Mouse (Mus musculus) CD4-positive helper T cell, adult 2 months (primary cell): ENCODE measurements around the gene Mepce.
"Not testable (repeated sequence)": the region's sequence is repeated elsewhere in the genome, so short reads cannot be mapped to it uniquely, and the experiment has no call there.

Experiments used
- DNase-seq: peaks from one replicate; pipeline ENCODE4 v3.0.0-alpha.2; 2012; ENCODE audit warnings: low read depth, missing footprints, low spot score

The Mepce gene

GRCm38 (mm10) chr5:137787151-137787928 is at the start of gene Mepce, which contains the start of gene Zcwpw1:
Gene Mepce (minus strand): TSS chr5:137787655.
Gene Zcwpw1 (plus strand): TSS chr5:137787798.
- DNase-seq: peak; percentile 98

GRCm38 (mm10) chr5:137837110-137837509 is 49.7 kb upstream of the Mepce start:
- not testable (repeated sequence) for DNase-seq

- DNase-seq: no peak
Measured at GRCm38 (mm10) chr5:137836611-137837010, 49.2 kb upstream of the Mepce start.

GRCm38 (mm10) chr5:137835966-137836520 is 48.6 kb upstream of the Mepce start, which contains the start of gene Pilra:
Gene Pilra (minus strand): TSS chr5:137836281.
- DNase-seq: not testable (repeated sequence)

DNA sequence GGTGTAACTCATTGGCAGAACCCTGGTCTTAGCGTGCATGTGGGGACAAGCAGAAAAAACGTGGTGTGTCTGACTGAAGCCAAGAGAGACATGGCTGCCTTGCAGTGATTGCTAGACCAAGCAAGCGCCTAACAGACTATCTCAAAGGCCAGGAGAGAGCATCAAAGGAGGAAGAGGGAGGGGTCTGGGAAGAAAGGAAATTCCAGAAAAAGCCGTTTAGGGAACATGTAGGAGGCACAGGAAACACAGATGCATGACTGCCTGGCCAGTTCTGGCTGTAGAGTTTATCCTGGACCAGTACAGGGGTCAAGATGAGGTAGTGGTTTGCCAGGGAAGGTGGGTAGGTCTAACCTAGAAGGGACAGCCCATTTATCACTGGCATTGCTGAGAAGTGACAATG is 46.0 kb upstream of the Mepce start:
- DNase-seq: no peak

DNA sequence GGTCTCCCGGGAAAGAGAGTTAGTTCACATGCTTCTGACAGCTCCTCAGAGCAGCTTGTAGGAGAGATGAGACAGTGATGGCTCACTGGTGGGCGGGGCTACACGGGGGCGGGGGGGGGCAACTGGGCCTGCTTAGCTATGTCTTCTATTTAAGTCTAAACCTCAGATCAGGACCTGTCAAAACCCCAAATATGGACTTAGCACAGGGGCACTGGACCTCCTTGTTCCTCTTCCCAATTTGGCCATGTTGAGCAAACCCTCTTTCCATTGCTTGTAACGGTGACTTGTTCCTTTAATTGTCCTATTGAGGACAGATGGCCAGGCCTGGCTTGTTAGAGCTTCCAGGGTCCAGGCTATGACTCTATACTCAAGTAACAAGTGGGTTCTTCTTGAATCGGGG is 44.1 kb upstream of the Mepce start:
- no peak for DNase-seq

- no peak for DNase-seq
Measured at GRCm38 (mm10) chr5:137831106-137831505, 43.7 kb upstream of the Mepce start.

DNA sequence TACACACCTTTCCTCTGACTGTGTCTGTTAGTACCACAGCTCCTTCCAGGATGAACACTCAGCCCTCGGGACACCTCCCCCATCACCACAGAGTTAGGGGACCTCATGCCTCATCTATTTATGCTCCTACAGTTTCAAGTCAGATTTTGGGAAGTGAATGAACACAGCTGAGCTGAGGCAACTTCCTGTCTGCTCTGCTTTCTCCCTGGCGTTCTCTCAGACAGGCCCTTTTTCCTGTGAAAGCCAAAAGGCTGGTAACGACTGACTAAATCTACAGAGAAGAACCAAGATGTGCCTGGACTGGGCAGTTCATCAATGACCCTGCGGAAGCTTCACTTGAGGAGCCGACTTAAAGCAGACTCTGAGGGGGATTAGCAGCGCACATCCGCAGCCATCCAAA is 42.8 kb upstream of the Mepce start:
- no peak for DNase-seq

- no peak for DNase-seq
Measured at GRCm38 (mm10) chr5:137828694-137829093, 41.2 kb upstream of the Mepce start.

DNA sequence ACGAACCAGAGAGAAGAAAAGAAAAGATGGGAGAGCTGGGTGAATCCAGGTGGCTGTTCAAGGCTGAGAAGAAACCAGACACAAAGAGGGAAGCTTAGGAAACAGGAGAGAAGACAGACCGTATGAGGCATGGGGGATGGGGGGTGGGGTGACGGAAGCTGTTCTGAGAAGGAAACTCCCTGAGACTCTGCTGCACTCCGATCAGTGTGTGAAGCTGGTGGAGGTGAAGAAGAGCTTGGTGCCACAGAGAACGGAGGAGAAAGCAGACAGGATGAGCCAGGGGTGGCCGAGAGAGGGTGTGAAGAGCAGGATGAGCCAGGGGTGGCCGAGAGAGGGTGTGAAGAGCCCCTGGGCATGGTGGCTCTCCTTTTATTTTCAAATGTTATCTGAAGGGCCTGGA is 39.0 kb upstream of the Mepce start:
- DNase-seq: peak; percentile 6

DNA sequence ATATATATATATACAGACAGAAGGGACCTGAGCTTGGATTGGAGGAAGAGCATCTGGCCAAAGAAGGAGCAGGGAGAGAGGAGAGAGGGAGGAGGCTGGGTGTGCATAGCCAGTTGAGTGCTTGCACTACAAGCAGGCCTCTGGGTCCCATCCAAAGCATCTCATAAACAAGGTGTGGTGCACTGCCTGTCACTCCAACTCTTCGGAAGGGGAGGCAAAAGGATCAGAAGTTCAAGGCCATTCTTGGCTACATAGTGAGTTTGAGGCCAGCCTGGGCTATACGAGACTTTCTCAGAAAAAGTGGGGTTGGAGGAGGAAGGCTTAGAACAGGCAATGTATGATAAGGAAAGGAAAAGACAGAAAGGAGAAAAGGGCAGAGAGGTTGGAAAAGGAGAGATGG is 38.5 kb upstream of the Mepce start:
- DNase-seq: no peak

GRCm38 (mm10) chr5:137825030-137825429 is 37.6 kb upstream of the Mepce start:
- no peak for DNase-seq

- DNase-seq: no peak
Measured at GRCm38 (mm10) chr5:137823455-137824045, 36.1 kb upstream of the Mepce start.

DNA sequence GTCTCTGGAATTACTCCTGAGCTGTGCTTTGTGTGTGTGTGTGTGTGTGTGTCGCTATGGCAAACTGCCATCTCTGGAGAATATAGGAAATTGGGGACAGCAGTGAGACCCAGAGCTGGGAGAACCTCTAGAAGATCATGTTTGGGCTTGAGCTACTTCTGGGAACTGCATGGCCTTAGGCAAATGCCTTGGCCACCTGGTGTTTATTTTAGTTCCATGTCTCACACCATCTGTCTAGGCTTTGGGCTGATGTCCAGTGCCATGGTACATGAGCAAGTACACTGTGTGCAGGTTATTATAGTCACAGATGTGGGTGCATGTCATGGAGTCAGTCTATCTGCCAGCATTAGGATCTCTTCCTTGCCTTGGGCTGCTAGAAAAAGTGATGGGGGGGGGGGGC is 35.1 kb upstream of the Mepce start:
- no peak for DNase-seq

GRCm38 (mm10) chr5:137822126-137822525 is 34.7 kb upstream of the Mepce start:
- no peak for DNase-seq

GRCm38 (mm10) chr5:137817466-137818222 is 30.2 kb upstream of the Mepce start:
- peak; percentile 7 for DNase-seq

DNA sequence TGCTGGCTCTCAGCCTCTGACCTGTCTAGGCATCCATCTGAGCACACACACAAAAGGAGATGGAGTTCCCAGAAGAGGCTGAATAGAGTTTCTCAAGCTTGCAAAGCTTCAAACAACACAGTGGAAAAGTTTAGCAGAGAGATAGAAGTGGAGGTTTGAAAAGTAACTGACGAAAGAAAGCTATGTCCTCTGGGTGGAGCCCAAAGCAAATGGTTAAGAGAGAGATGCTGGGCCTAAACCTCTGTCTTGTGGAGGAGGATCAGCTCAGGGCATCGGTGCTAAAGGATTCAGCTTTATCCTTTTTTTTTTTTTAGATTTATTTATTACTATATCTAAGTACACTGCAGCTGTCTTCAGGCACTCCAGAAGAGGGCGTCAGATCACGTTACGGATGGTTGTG is 20.9 kb upstream of the Mepce start:
- no peak for DNase-seq

DNA sequence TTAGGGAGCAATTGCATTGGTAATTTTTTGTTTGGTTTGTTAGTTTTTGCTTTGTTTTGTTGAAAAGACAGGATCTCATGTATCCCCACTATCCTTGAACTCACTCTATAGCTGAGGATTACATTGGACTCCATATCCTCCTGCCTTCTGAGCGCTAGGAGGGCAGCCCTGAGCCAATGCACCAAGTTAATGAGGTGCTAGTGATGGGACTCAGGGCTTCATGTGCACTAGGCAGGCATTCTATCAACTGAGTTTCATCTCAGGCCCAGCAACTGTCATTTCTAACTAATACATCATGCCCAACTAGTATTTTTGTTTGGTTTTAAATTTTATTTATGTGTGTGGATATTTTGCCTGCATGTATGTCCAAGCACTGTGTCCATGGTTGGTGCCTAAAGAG is 18.7 kb upstream of the Mepce start:
- DNase-seq: no peak

DNA sequence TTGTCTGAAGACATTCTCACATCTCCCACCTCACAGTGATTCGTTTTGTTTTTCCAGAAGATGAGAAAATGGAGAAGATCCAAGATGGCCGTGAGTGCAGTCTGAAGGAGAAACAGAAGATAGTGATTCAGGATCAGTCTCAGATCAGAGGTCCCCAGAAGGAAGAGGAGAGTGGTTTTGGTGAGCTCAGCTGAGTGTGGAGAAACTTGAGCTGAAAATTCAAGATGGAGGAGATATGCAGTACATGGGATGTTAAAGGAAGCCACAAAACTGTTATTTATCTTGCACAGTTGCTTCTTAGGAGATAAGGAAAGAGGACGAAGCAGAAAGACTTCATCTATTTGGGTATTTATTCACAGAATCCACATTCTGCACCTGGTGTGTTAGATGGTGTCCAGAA is 13.5 kb upstream of the Mepce start:
- no peak for DNase-seq

DNA sequence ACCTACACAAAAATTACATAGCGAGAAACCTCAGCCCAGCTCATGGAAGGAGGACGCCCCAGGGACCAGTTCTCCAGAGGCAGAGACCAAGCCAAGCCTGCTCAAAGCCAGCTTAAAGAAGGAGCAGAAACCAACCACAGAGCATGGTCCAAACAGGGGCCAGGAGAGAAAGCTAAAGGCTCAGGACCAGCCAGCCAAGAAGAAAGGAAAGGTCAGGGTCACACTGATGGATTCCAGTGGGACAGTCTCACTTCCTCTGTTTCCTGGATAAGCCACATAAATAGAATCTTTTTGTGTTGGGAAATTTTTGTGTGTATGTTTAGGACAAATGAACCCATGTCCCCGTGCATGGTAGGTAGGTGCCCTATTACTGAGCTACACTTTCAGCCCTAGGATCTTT is 9.2 kb upstream of the Mepce start:
- no peak for DNase-seq

DNA sequence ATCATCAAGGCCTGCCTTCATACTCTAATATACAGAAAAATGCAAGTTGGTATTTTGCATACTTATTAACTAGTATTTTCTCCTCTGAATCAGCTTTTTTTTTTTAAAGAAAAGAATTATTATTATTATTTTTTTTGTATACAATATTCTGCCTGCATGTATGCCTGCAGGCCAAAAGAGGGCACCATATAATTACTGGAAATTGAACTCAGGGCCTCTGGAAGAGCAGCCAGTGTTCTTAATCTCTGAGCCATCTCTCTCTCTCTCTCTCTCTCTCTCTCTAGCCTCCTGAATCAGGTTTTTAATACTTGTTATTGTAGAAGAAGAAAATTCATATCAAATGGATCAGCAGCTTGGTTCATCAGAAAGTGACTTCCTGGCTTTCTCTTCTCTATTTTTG is 4.1 kb upstream of the Mepce start:
- DNase-seq: no peak

DNA sequence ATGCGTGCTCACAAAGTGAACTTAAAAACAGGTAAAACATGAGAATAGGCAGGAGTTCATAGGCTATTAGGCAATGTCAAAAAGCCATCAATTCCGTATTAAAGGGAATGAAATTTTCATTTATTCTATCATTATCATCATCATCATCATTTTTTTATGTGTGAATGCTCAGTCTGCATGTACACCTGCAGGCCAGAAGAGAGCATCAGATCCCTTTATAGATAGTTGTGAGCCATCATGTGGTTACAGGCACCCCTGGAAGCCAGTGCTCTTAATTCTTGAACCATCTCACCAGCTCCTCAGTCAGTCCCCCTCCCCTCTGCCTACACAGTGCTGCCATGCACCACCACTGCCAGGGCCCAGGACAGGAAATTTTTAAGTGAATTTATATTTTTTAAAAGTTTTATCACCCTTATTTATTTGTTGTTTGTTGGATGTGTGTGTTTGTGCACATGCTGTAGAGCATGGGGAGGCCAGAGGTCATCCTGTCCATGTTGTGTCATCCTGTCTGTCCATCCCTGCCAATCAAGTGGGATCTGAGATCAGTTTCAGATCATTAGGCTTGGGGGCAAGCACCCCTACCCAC is 1.6 kb upstream of the Mepce start:
- no peak for DNase-seq
